Mouse (Mus musculus) liver, embryonic 11.5 days (tissue): ENCODE data around the gene Perm1. TPM values are rescaled to one million over a fixed set of nuclear protein-coding genes. Genes with fewer than 3 reads are reported as not detected.
A peak's percentile ranks its signal among the peaks of the same experiment; 100 is the strongest.

ENCODE experiments used
- ATAC-seq: fragments of 200-750 bp; cut with Nextera tagmentation; replicated peaks from 2 replicates; pipeline ENCODE4 v1.8.0; 2017; ENCODE audit warnings: moderate number of reproducible peaks, mild to moderate bottlenecking, moderate TSS enrichment, moderate library complexity; ENCODE audit not compliant: low FRiP score
- DNase-seq: peaks from one replicate; pipeline ENCODE4 v3.0.0-alpha.2; 2017; ENCODE audit warnings: low spot score
- H3K27ac ChIP-seq: fragments of 300-500 bp; sonication (generic); 2 replicates; pipeline ENCODE4 v1.5.1; 2014; ENCODE audit warnings: mild to moderate bottlenecking, low read depth, low read length, control low read depth
- H3K27me3 ChIP-seq: fragments of 300-500 bp; sonication (generic); replicated peaks from 2 replicates; pipeline ENCODE4 v1.6.1; 2014; ENCODE audit warnings: low read length, mixed read lengths; ENCODE audit not compliant: control insufficient read depth, insufficient read depth
- H3K36me3 ChIP-seq: fragments of 300-500 bp; sonication (generic); 2 replicates; pipeline ENCODE4 v1.6.1; 2014; ENCODE audit warnings: mild to moderate bottlenecking, low read length, moderate library complexity, mixed read lengths; ENCODE audit not compliant: control insufficient read depth, insufficient read depth
- H3K4me1 ChIP-seq: fragments of 300-500 bp; sonication (generic); replicated peaks from 2 replicates; pipeline ENCODE4 v1.6.1; 2014; ENCODE audit warnings: low read length, mixed read lengths; ENCODE audit not compliant: control insufficient read depth, insufficient read depth
- H3K4me2 ChIP-seq: fragments of 300-500 bp; sonication (generic); 2 replicates; pipeline ENCODE4 v1.6.1; 2014; ENCODE audit warnings: mild to moderate bottlenecking, control low read depth, moderate library complexity
- H3K4me3 ChIP-seq: fragments of 300-500 bp; sonication (generic); 2 replicates; pipeline ENCODE4 v1.5.1; 2014; ENCODE audit warnings: low read depth, low read length, control low read depth
- H3K9ac ChIP-seq: fragments of 300-500 bp; sonication (generic); 2 replicates; pipeline ENCODE4 v1.6.1; 2014; ENCODE audit warnings: low read depth, low read length, control low read depth
- H3K9me3 ChIP-seq: fragments of 300-500 bp; sonication (generic); 2 replicates; pipeline ENCODE4 v1.6.1; 2016; ENCODE audit warnings: low read length, inconsistent platforms, mixed read lengths; ENCODE audit not compliant: control insufficient read depth
- WGBS: fragments of 180-500 bp; shearing (Covaris S2); extraction: QIAGEN DNeasy Blood & Tissue Kit; methylation state at CpG from one replicate; pipeline ENCODE4 v1.1.7; 2014; 5-methylcytosine and 5-hydroxymethylcytosine counted together
- polyA plus RNA-seq: library from polyadenylated mRNA; unstranded; fragments of >200 nt; fragmentation: Nextera tagmentation; extraction: Ambion mirVana; gene quantifications from 2 replicates; pipeline ENCODE4 v1.2.1, GENCODE M21; 2014

The Perm1 gene
- polyA plus RNA-seq, 1 experiment from 2014 or later, result 0.25 TPM

DNA sequence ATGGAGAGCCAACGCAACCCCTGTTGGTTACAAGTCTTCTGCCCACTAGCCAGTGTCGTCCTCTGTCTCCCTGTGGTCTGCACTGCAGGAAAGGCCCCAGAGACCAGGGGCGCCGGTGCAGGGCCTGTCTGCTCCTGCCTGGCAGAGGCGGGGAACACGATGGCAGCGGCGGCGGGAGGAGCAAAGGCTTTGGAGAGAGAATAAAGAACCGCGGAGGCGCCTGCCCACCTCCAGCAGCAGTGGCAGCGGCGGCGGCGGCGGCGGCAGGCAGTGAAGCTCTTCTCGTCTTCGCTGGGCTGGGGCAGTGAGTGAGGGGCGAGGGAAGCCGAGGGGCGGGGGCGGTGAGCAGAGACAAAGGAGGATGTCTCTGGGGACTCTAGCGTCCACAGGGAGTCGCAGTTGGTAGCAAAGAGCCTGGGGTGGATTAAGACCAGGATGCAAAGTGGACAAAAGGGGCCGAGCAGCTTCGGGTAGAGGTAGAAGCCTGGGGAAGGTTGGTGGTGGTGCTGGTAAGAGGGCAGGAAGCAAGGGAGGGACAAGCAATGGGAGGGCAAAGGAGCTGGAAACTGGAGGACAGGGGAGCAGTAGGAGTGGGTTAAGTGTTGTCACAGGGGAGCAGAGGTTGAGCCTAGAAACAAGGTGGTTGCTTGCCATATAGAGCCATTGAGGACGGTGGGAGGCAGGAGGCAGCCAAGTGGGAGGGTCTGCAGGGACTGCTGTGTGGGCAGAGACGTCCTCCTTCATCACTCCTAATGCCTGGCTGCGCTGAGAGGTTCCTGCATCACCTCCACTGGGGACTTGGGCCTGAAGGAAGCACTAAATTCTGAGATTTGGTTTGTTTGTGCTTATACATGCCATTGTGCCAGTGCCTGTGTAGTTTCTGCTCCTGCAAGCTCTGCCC is 29.5 kb upstream of the Perm1 start:
- DNase-seq, result peak; percentile 64
- peak overlapping the region; percentile 38 for H3K27ac ChIP-seq
- 13% methylated on average over 31 of the region's 31 CpGs for WGBS
- peak overlapping the region; percentile 80 for H3K4me2 ChIP-seq
- 0 out of 2 replicates have a peak, but pooled peaks cover 3% of the 10 kb centered on the region for H3K36me3 ChIP-seq
- no peaks in the 10 kb centered on the region for H3K27me3 ChIP-seq
- peak; percentile 51 for ATAC-seq
- no peaks in the 10 kb centered on the region for H3K9me3 ChIP-seq
- peaks cover 60% of the 10 kb centered on the region for H3K4me1 ChIP-seq
- peak overlapping the region; percentile 66 for H3K9ac ChIP-seq
- peak overlapping the region; percentile 48 for H3K4me3 ChIP-seq

DNA sequence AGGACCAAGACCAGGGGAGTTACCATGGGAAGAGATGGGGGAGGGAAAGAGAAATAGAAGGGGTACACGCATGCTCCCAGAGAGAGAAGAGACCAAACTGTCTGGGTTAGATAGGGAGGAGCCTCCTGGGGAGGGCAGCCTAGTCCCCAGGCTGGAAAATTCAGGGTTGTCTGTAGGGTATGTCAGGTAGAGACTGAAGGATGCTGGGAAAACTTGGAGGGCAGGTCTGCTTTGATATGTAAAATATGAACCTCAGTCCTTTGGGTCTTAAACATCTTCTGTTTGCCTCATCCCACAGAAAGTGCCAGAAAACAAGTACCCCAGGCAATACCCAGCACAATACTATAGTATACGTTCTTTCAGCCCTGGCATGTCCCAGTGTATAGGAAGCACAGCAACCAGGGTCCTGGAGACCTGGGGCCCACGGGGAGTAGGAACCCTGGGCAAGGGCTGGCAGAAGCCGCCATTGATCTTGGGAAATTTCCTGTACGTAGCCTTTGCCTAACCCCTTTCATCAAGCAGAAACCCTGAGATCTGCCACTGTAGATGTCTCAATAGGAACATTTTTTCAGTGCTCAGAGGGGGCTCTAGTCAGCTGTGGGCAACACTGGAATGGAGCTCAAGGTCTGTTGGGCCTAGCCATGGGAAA is 27.4 kb upstream of the Perm1 start:
- no peak overlapping the region for H3K27ac ChIP-seq
- no peak for ATAC-seq
- H3K4me1 ChIP-seq, result peaks cover 70% of the 10 kb centered on the region
- H3K9me3 ChIP-seq, result no peaks in the 10 kb centered on the region
- H3K36me3 ChIP-seq, result peaks cover 3% of the 10 kb centered on the region; the same call in 1 of the 2 replicates
- H3K9ac ChIP-seq, result peak overlapping the region; percentile 16; the same call in 1 of the 2 replicates
- H3K4me3 ChIP-seq, result no peak overlapping the region
- no peak for DNase-seq
- H3K27me3 ChIP-seq, result no peaks in the 10 kb centered on the region
- H3K4me2 ChIP-seq, result no peak overlapping the region
- WGBS, result 60% methylated on average over 5 of the region's 5 CpGs

DNA sequence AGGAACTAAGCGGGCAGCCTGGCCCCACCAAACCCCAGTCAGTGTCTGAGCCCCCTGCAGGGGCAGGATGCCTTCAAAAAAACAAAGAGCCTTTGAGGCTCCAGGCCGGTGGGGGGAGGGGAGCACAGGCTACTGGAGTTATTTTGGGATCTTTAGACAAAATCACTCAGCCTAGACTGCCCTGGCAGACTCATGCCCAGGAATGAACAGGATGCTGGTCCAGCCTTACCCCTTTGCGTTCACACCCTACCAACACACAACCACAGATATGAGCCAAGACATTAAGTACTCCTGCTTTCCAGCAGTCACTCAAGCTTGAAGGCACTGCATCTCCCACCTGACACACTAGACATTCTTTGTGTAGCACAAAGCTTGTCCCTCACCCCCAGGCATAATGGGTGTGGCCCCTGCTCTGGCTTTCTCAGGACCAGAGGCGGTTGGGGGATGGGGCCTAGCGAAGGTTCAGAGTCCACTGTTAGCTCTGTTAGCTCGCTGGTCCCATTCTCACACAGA is 26.8 kb upstream of the Perm1 start:
- ATAC-seq, result no peak
- no peak overlapping the region for H3K4me3 ChIP-seq
- 36% methylated on average over 6 of the region's 6 CpGs for WGBS

DNA sequence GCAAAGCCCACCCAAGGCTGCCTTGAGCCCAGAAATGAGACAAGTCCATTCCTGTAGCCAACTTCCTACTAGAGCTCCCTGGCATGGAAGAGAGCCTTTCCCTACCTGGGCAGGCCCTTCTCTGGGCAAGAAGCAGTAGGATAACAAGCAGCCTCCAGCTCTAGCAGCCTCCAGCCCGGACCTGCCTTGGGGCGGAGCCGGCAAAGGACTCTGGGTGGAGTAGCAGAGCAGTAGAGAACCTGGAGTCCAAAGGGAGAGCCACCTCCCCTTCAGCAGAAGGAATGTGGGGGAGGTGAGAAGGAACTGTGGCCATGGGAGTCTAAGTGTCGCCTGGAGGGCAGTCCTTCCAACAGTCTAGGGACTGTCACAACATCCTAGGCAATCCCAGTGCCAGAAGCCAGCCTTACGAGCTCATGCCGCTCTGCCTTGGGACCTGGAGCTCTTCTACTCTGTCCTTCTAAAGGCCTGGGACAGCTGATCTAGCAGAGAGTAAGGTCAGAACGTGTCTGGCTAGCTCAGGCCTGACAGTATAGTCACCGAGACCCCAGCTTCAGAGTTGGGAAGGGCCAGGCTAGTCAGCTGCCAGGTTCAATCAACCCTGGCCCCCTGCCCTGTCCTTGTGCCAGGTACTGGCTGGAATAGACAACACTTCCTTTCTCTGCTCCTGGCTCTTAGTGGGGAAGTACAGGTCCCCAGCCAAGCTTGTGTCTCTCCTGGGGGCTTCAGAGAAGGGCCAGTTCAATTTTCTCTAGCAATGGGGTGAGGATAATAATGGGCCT is 23.1 kb upstream of the Perm1 start:
- no peaks in the 10 kb centered on the region for H3K9me3 ChIP-seq
- H3K9ac ChIP-seq, result no peak overlapping the region
- ATAC-seq, result 0 out of 2 replicates have a peak, but pooled peaks have one; percentile 22
- no peak overlapping the region for H3K4me3 ChIP-seq
- no peak for DNase-seq
- WGBS, result 53% methylated on average over 8 of the region's 8 CpGs
- peaks cover 58% of the 10 kb centered on the region for H3K4me1 ChIP-seq
- H3K27me3 ChIP-seq, result peaks cover 8% of the 10 kb centered on the region
- no peak overlapping the region for H3K27ac ChIP-seq
- 0 out of 2 replicates have a peak overlapping the region, but pooled peaks have one; percentile 8 for H3K4me2 ChIP-seq
- no peaks in the 10 kb centered on the region; the same call in 1 of the 2 replicates for H3K36me3 ChIP-seq

More for the DNA sequence above, 26.8 kb upstream of the Perm1 start:
- Histone ChIP-seq H3K4me1 (peaks cover 72% of the 10 kb centered on the region), H3K27ac (peak overlapping the region; percentile 39; the same call in 1 of the 2 replicates), H3K27me3 (no peaks in the 10 kb centered on the region), H3K9ac (0 out of 2 replicates have a peak overlapping the region, but pooled peaks have one; percentile 16), H3K9me3 (no peaks in the 10 kb centered on the region), H3K36me3 (peaks cover 3% of the 10 kb centered on the region; the same call in 1 of the 2 replicates), H3K4me2 (peak overlapping the region; percentile 26; the same call in 1 of the 2 replicates)
- DNase-seq, result no peak

DNA sequence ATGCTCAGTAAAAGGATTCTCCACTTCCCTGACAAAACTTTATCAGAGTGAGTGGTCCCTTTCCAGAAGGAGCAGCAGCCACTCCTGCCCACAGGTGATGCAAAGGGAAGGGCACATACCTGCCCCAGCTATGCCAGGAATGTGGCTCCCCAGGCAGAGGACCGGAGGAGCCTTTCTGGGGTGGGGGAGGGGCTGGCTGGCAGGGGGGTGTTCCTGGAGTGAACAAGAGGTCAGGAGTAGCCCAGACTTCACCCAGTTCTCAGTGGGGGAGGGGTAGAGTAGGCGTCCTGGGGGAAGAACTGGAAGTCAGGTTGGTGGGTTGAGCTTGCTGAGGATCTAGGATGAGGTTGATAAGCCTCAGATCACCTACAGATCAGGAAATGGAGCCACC is 22.5 kb upstream of the Perm1 start:
- Histone ChIP-seq H3K9me3 (no peaks in the 10 kb centered on the region), H3K36me3 (no peaks in the 10 kb centered on the region; the same call in 1 of the 2 replicates), H3K9ac (no peak overlapping the region), H3K4me2 (no peak overlapping the region), H3K4me3 (no peak overlapping the region), H3K4me1 (peaks cover 55% of the 10 kb centered on the region), H3K27ac (no peak overlapping the region), H3K27me3 (peaks cover 8% of the 10 kb centered on the region)
- DNase-seq, result no peak
- 36% methylated on average over 2 of the region's 2 CpGs for WGBS
- no peak for ATAC-seq

DNA sequence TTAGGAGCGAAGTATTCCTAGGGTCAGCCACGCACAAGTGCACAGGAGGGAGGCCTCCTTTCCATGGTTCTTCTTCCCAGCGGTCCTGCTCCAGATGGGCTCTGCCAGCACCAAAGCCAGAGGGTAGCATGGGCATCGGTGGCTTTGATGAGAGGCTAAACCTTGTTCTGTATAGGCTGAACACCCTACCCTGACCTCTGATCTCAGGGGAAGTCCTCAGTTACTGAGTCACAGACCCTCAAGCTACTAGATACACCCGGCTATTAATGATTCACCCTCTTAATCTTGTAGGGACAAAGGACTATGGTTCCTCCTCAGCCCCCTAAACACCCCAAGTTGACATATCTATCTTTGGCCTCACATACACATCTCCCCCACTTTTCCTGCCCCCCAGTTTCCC is 21.8 kb upstream of the Perm1 start:
- Histone ChIP-seq H3K27ac (no peak overlapping the region), H3K27me3 (peaks cover 8% of the 10 kb centered on the region), H3K36me3 (no peaks in the 10 kb centered on the region; the same call in 1 of the 2 replicates), H3K4me3 (0 out of 2 replicates have a peak overlapping the region, but pooled peaks have one; percentile 7), H3K4me2 (peak overlapping the region; percentile 99), H3K9ac (no peak overlapping the region), H3K4me1 (peaks cover 48% of the 10 kb centered on the region), H3K9me3 (no peaks in the 10 kb centered on the region)
- 67% methylated on average over 5 of the region's 5 CpGs for WGBS
- DNase-seq (no peak), ATAC-seq (no peak)

DNA sequence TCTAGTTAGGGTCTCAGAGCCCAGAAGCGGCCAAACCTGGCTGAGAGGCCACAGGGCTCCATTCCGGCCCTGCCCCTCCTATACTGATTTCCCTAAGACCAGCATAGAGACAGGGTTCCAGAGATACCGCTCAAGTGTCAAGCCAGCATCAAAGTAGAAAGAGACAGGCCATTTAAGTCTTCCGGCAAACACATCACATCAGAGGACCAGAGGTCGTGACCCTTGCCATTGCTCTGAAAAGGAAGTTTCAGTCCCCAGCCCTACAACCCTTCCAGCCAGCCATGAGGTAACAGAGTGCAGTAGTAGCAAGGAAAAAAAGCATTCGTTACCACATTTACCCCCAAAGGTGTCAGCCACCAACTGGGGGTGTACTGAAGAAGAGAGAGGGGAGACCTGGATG is 21.3 kb upstream of the Perm1 start:
- Histone ChIP-seq H3K9ac (no peak overlapping the region), H3K27me3 (peaks cover 8% of the 10 kb centered on the region), H3K36me3 (no peaks in the 10 kb centered on the region; the same call in 1 of the 2 replicates), H3K4me2 (peak overlapping the region; percentile 99), H3K27ac (no peak overlapping the region), H3K9me3 (no peaks in the 10 kb centered on the region), H3K4me3 (0 out of 2 replicates have a peak overlapping the region, but pooled peaks have one; percentile 7), H3K4me1 (peaks cover 43% of the 10 kb centered on the region)
- 45% methylated on average over 6 of the region's 6 CpGs for WGBS
- no peak for ATAC-seq
- no peak for DNase-seq
